Mouse (Mus musculus): ENCODE measurements around the gene Itga3.

Itga3 gene

DNA sequence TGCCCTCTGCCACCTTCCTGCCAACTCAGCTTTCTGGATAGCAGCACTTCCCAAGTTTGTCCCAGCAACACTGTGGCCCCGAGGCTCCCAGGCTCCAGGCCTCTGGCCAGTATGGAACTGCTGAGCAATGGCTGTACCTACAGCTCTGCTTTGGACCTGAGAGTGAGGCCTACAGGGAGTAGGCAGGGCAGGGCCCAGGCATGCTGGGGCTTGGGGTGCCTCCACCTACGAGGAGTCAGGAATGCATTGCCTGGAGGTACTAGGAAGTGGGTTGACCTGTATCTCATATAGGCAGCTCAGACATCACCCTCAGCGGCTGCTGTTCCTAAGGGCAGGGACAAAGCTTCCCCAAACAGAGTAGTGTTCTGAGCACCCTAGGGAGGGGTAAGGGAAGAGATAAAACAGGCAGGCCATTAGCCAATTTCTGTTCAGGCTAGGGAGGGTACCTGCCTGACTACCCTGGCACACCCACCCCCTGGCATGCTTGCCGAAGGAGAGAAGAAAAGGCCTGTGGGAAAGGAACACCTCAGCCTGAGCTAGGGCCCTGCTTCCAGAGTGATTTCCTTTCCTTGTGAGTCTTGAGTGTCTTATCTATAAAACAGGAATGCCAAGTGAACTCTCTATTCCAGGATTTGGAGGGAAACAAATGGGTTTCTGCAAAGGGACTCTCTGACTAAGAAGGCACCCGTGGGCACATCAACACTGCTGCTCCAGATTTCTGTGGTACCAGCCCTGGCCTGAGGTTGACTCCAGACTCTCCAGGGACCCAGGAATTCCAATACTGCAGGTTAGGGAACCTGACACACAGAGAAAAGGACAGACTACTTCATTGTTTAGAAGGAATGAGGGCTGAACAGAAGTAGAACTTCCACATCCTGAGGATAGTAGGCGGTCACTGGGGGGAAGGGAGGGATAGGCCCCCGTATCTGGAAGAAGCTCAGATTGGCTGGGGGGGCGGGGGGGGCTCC is 6.2 kb downstream of the Itga3 start:
- DNase-seq: peak; percentile 24

GRCm38 (mm10) chr11:95069226-95069957 is 7.2 kb downstream of the Itga3 start:
- DNase-seq: no peak

DNA sequence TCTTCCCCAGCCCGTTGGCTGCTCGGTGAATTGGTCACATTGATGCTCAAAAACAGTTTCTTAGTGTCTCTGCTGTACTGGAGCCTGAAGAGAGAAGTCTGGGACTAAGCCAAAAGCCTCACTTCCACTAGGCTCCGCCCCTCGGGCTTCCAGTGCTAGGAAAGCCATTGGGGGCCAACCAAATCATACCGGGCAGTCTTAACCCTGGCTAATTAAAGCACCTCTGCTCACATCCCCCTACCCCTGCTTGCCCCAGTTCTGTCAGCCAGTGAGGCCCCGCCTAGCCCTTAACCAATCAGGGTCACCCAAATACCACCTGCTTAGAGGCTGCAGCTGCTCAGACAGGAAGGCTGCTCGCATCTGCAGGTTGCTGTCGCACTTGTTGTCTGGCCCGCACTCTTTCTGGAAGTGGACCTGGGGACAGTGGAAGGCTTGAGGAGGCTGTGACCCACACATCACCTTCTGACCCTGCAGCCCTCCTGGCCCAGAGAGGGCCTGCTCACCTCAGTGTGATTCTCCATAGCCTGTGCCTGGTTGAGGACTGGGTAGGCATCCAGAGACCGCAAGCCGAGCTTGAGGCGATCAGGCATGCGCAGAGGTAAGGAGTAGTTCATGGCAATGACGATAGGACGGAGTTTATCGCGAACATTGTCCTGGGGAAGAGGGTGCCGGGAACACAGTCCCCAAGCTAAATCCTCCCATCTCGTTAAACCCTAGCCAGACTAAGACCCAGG is 19.7 kb downstream of the Itga3 start:
- DNase-seq: peak; percentile 17

- no peak for DNase-seq
Observed at GRCm38 (mm10) chr11:95053062-95053461, 23.5 kb downstream of the Itga3 start.

- peak; percentile 82 for DNase-seq
Observed at GRCm38 (mm10) chr11:95046980-95047680, 29.5 kb downstream of the Itga3 start.

DNA sequence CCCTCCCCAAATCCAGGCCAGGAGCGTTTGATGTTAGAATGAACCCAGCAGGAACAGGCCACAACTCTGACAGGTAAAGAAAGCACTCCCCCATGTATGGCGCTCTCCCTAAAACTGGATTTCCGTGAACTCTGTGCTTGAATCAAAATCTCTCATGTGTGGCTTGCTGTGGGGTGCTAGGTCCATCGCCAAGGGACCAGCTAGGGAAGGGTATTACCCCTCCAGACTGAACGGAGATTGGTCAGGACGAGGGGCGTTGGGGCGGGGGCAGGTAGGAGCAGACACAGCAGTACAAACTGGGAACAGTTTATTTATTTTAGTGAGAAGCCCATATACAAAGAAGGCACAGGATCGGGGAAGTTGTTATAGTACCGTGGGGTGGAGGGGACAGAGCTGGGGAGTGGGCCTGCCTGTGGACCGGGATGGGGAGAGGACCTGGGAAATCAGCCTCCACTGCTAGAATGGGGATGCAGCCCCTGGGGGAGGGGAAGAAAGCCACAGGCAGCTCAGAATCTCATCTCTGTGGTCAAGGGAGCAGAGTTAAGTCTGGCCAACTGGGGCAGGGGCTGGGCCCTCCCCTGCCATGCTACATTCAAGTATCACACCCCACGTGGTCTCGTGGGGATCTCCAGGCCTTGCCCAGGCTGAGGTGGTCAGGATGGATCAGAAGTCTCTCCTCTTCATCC is 32.3 kb downstream of the Itga3 start:
- peak; percentile 52 for DNase-seq

DNA sequence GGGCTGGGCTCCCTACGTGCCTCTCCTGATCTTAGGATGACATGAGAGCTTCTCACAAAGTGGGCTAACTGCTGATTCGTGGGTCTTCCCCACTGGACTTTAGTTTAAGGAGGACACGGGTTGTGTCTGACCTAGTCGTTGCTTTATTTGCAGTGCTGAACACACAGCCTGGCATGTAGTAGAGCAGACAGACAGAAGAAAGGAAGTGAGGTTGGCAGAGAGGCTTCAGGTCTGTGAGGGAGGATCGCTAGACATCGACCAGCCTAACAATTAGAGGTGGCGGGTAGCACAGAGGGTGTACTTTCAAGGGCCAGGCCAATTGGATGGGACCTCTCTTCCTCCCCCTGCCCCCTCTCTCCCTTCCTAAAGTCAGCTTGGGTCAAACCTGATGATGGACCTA is 33.0 kb downstream of the Itga3 start:
- peak; percentile 51 for DNase-seq

- peak; percentile 68 for DNase-seq
Observed at GRCm38 (mm10) chr11:95043060-95043459, 33.5 kb downstream of the Itga3 start.

DNA sequence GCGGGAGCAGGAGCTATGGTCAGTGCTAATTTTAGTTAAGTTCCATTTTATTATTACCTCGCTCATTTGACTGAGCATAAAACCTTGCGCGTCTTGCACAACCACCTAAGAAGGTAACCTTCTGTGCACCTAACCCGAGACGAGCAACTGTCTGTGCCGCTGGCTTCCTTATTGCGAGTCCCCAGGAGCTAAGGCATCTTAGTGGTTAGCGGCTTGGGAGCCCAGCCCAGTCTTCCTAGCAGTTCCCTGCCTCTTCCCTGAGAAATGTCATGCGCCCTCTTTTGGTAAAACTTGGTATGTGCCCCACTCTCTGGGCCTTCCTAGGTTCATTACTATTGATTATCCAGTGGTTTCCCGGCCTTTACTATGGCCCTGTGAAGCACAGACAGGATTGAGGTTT is 34.5 kb downstream of the Itga3 start:
- peak; percentile 94 for DNase-seq

GRCm38 (mm10) chr11:95041139-95041609 is 35.4 kb downstream of the Itga3 start, which contains the start of gene Pdk2:
Gene Pdk2 (minus strand): TSS chr11:95041354.
- DNase-seq: peak; percentile 98

- peak; percentile 92 for DNase-seq
Observed at GRCm38 (mm10) chr11:95040491-95041138, 36.0 kb downstream of the Itga3 start.

GRCm38 (mm10) chr11:95039766-95040165 is 36.8 kb downstream of the Itga3 start:
- DNase-seq: peak; percentile 93

- peak; percentile 69 for DNase-seq
Observed at GRCm38 (mm10) chr11:95038818-95039655, 37.6 kb downstream of the Itga3 start.

DNA sequence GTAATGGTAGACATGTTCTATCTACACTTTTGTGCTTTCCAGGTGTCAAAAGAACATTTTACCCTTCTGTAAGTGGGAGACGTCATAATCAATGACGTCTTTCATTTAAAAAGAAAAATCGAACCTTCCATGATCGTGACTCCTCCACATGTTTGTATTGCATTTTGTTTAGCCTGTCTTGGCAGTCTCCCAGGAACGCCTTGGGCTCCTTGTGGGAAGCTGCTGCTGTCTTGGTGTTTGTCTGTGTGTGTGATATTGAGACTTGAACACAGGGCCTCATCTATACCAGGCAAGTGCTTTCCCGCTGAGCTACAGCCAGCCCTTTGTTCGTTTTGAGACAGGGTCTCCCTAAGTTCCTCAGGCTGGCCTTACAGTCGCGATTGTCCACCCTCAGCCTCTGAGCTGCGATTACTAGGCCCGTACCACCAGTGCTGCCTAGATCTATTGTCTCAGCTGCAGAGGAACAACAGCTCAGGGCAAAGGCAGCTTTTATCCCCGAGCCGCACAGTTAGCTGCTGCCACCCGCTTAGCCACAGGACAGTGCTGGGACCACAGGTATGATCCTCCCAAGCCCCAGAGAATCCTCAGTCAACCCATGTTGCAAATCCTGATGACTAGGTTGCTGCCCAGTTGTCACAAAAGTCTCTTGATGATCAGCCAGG is 38.3 kb downstream of the Itga3 start:
- peak; percentile 73 for DNase-seq

DNA sequence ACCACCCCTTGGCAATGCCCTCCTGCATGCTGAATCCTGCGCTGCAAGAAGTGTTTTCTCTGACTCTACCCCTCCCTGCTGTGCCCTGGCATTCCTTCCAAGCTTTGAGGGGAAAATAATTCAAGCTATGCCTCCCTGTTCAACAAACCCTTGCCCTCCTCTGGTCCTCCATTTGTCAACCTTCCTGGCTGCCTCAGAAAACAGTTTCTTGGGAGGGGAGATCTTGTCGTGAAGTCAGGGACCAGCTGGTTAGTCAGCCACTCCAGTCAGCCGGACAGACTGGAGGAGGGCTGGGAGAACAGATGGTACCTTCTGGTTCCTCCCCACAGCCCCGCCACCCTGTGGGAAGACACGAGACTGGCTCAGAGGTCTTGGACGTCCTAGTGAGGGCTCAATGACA is 39.3 kb downstream of the Itga3 start:
- peak; percentile 91 for DNase-seq

DNA sequence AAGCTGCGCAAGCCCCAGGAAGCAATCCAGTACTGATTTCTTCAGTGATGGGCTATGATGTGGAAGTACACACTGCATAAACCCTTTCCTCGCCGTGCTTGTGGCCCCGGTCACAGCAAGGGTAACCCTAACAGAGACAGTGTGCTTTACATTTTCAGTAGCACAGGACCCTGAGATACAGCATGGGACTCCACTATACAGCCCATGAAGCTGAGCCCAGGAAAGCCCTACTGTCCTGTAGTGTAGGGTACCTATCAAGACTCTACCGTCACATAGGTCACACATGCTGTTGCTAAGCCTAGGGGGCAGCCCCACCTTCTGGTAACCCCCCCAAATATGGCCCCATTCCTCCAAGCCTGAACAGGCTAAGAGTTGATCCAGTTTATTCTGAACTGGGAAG is 40.1 kb downstream of the Itga3 start:
- DNase-seq: peak; percentile 59

GRCm38 (mm10) chr11:95034902-95035301 is 41.7 kb downstream of the Itga3 start:
- DNase-seq: peak; percentile 56

DNA sequence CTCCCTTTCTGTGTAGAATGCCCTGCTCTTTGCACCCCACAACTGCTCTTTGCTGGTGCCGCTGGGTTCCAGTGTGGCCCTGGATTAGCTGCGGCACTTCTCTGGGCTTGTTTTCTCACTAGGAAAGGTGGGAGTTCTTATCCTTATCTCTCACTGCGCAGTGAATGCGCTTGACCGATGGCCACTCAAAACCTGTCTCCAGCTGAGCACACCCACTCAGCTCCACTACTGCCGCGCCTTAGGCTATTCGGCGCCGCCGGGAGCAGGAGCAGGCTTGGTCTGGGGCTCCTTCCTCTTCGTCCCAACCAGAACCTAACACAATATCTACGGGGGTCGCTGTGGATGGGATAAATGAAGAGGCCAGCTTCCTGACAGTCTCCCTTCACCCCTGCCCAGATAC is 43.0 kb downstream of the Itga3 start:
- no peak for DNase-seq

DNA sequence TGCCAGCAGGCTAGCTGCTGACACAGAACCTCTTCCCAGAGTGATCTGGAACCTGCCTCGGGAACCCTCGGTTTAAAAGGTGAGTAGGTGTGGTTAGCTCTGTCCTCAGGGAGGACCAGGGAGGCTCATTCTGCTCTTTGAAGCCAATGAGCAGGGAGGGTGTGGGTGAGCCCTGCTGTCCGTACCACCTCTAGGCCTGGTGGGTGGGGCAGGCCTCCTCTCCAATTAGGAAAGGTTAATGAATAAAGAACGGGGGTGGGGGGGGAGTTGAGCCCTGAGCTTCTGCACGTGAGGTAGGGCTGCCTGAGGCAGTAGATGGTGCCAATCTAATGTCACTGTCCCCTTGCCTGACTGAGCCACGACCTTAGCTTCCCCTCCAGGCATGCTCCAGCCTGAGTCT is 43.7 kb downstream of the Itga3 start:
- no peak for DNase-seq
